Mouse (Mus musculus) liver, adult 2 months (tissue): ENCODE data around the gene Zfp882. TPM values are rescaled to one million over a fixed set of nuclear protein-coding genes. Genes with fewer than 3 reads are reported as not detected.
A peak's percentile ranks its signal among the peaks of the same experiment; 100 is the strongest.

Experiments used
- DNase-seq: peaks from one replicate; pipeline ENCODE4 v3.0.0-alpha.2; 2011; ENCODE audit warnings: low read depth, low spot score; ENCODE audit errors: extremely low read depth
- H3K27ac ChIP-seq: fragments of 200-500 bp; replicated peaks from 2 replicates; pipeline ENCODE4 v1.5.1; 2012; ENCODE audit warnings: low read depth, mild to moderate bottlenecking, control low read depth, inconsistent platforms, low read length; ENCODE audit not compliant: insufficient read depth
- H3K27me3 ChIP-seq: fragments of 200-500 bp; 2 replicates; pipeline ENCODE4 v1.6.1; 2012; ENCODE audit warnings: mild to moderate bottlenecking, moderate library complexity, low read length, inconsistent platforms; ENCODE audit not compliant: control insufficient read depth, insufficient read depth
- H3K36me3 ChIP-seq: fragments of 200-500 bp; 2 replicates; pipeline ENCODE4 v1.6.1; 2012; ENCODE audit warnings: low read length, inconsistent platforms; ENCODE audit not compliant: control insufficient read depth, insufficient read depth
- H3K4me1 ChIP-seq: fragments of 200-500 bp; 2 replicates; pipeline ENCODE4 v1.6.1; 2011; ENCODE audit warnings: low read length; ENCODE audit not compliant: control insufficient read depth, insufficient read depth
- H3K4me3 ChIP-seq: fragments of 200-500 bp; 2 replicates; pipeline ENCODE4 v1.5.1; 2011; ENCODE audit warnings: low read depth, mild to moderate bottlenecking, control low read depth, low read length, moderate library complexity; ENCODE audit not compliant: insufficient read depth
- H3K79me2 ChIP-seq: fragments of 200-500 bp; 2 replicates; pipeline ENCODE4 v1.6.1; 2012; ENCODE audit warnings: inconsistent platforms, mild to moderate bottlenecking, low read length, moderate library complexity; ENCODE audit not compliant: control insufficient read depth, insufficient read depth
- H3K9ac ChIP-seq: fragments of 200-500 bp; 2 replicates; pipeline ENCODE4 v1.6.1; 2012; ENCODE audit warnings: low read depth, mild to moderate bottlenecking, control low read depth, inconsistent platforms, low read length
- CTCF ChIP-seq: fragments of 200-500 bp; IDR thresholded peaks from 2 replicates; pipeline ENCODE4 v1.5.1; 2011; ENCODE audit warnings: low read depth, low read length, control low read depth
- POLR2A ChIP-seq: fragments of 200-500 bp; IDR thresholded peaks from 2 replicates; pipeline ENCODE4 v1.6.1; 2011; ENCODE audit warnings: low read length, control low read depth; ENCODE audit not compliant: insufficient read depth; ENCODE audit errors: extremely low read depth
- WGBS: fragments of 180-500 bp; shearing (Covaris S2); methylation state at CpG from one replicate; pipeline ENCODE4 v1.1.7; 2018; 5-methylcytosine and 5-hydroxymethylcytosine counted together
- polyA plus RNA-seq: library from polyadenylated mRNA; depleted of rRNA; stranded (reverse); fragments of >200 nt; gene quantifications from 2 replicates; pipeline ENCODE4 v1.2.3, GENCODE M21; 2012
- total RNA-seq: library from RNA; depleted of rRNA; stranded (reverse); fragments of >200 nt; gene quantifications from 2 replicates; pipeline ENCODE4 v1.2.3, GENCODE M21; 2014

Gene Zfp882
- total and polyA plus RNA-seq, 2 experiments: 0.16 to 3.4 TPM

DNA sequence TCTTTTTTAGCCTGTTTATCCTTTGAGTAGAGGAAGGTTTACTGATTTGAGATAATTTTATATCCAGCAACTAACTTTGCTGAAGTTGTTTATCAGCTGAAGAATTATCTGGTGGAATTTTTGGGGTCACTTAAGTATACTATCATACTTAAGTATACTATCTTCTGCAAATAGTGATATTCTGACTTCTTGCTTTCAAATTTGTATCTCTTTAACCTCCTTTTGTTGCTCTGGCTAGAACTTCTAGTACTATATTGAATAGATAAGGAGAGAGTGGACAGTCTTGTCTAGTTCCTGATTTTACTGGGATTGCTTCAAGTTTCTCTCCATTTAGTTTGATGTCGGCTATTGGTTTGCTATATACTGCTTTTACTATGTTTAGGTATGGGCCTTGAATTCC is 1.6 kb upstream of the Zfp882 start:
- no peaks in the 10 kb centered on the region for H3K27me3 ChIP-seq

DNA sequence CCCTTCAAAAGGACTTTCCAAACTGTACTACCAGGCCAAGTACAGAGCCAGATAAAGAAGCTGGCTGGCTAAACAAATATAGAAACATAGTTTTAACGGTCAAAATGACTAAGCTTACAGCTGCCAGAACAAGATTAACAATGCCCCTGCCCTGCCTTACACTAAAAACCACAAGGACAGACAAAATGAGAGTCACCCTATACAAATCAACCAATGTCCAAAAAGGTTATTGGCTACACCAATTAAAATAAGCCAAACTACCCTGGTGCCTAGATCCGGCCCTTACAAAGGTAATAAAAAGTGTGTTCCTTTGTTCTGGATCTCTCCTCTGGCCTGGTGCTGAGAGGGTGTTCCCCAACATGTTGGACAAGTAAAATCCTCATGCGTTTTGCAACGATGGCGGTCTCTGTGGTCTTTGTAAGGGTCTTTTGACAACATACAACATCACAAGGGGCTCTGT is 580 bp upstream of the Zfp882 start:
- 94% methylated on average over 5 of the region's 5 CpGs for WGBS
- no peak overlapping the region for H3K27ac ChIP-seq
- no peaks in the 10 kb centered on the region for H3K79me2 ChIP-seq
- no peaks in the 10 kb centered on the region for H3K36me3 ChIP-seq
- H3K4me1 ChIP-seq: no peaks in the 10 kb centered on the region
- no peak overlapping the region for H3K4me3 ChIP-seq
- TF ChIP-seq CTCF (no peak), POLR2A (no peak)
- no peaks in the 10 kb centered on the region for H3K27me3 ChIP-seq
- no peak overlapping the region for H3K9ac ChIP-seq
- DNase-seq: no peak

More for the DNA sequence above, 1.6 kb upstream of the Zfp882 start:
- no peak for DNase-seq
- WGBS: 100% methylated on average over 1 of the region's 1 CpGs
- H3K4me3 ChIP-seq: no peak overlapping the region
- no peaks in the 10 kb centered on the region for H3K79me2 ChIP-seq
- no peaks in the 10 kb centered on the region for H3K4me1 ChIP-seq
- no peak overlapping the region for H3K27ac ChIP-seq
- no peaks in the 10 kb centered on the region for H3K36me3 ChIP-seq
- no peak overlapping the region for H3K9ac ChIP-seq
- TF ChIP-seq CTCF (no peak), POLR2A (no peak)

DNA sequence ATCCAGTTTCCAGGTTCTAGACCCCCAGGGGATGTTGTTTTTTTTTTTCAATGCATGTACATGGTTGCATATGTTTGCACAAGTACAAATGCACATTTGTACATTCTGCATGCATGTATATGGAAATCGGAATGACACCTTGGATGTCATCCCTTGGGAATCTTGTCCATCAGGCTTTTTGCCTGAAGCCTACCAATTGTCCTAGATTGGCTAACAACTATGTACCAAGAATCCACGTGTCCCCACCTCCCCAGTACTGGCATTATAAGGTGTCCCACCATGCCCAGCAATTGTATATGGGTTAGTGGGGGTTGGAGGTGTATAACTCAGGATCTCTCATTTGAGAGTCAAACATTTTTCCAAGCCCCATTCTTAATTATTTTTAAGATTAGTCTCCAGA is 3.9 kb downstream of the Zfp882 start:
- 86% methylated on average over 2 of the region's 2 CpGs for WGBS
- no peaks in the 10 kb centered on the region for H3K27me3 ChIP-seq
- no peak for DNase-seq
- no peak overlapping the region for H3K9ac ChIP-seq
- no peaks in the 10 kb centered on the region for H3K4me1 ChIP-seq
- no peak overlapping the region for H3K27ac ChIP-seq
- TF ChIP-seq CTCF (no peak), POLR2A (no peak)
- no peak overlapping the region for H3K4me3 ChIP-seq
- H3K79me2 ChIP-seq: no peaks in the 10 kb centered on the region
- H3K36me3 ChIP-seq: peaks cover 14% of the 10 kb centered on the region

DNA sequence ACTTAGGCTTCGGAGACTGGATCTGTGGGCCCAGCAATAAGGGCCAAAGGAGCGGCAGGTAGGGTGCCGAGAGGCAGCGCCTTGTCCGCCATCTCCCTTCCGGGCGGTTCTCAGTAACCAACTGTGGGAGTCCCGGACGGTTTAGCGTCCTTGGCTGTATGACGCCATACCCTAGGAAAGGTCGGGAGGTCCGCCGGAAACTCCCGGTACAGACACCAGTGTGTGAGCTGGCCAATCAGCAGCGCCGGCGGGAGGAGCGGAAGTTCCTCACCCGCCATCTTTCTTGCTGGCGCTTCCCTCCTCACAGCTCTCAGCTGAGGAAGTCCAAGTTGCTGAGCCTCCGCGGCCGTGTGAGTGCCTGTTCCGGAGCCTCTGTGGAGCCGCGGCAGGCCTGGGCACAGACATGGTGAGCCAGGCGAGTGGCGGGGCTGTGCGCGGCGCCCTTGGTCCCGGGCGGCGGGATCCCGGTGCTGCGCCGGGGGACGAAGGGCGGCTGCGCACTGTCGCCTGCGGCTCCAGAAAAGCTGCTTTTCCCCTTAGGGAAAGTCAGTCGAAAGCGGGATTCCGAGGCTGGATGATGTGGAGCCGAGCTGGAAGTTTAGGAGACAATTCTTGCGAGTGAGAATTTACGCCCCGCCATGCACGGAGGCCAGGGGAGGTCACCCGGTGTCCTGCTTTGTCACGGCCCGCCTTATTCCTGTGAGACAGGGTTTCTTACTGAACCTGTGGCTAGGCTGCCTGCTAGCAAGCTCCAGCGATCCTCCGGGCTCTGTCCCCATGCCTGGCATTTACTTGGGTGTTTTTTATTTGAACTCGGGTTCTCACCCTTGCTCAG is 14.4 kb downstream of the Zfp882 start:
- DNase-seq: peak; percentile 90
- under 1% methylated on average over 57 of the region's 57 CpGs for WGBS
- TF ChIP-seq CTCF: no peak
- peak; percentile 42 for TF ChIP-seq POLR2A
- H3K79me2 ChIP-seq: peaks cover 4% of the 10 kb centered on the region; the same call in 1 of the 2 replicates
- H3K27ac ChIP-seq: peak overlapping the region; percentile 96
- no peaks in the 10 kb centered on the region; the same call in 1 of the 2 replicates for H3K36me3 ChIP-seq
- peak overlapping the region; percentile 96 for H3K4me3 ChIP-seq
- H3K27me3 ChIP-seq: no peaks in the 10 kb centered on the region
- peaks cover 4% of the 10 kb centered on the region for H3K4me1 ChIP-seq
- H3K9ac ChIP-seq: peak overlapping the region; percentile 88

DNA sequence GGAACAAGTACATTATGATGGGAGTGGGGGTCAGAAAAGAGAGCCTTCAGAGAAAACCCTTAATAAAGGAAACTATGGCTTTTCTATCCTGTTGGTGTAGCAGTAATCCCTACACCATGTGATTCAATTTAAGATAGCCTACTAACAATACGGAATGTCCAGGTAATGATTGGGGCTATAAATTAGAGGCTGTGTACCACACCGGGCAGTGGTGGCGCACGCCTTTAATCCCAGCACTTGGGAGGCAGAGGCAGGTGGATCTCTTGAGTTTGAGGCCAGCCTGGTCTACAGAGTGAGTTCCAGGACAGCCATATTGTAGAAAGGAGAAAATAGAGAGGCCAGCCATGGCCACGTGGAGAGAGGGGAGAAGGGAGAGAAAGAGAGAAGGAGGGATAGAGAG is 17.4 kb downstream of the Zfp882 start:
- H3K27ac ChIP-seq: no peak overlapping the region
- 97% methylated on average over 5 of the region's 5 CpGs for WGBS
- peaks cover 4% of the 10 kb centered on the region for H3K4me1 ChIP-seq
- no peak overlapping the region for H3K4me3 ChIP-seq
- H3K27me3 ChIP-seq: no peaks in the 10 kb centered on the region
- H3K36me3 ChIP-seq: peaks cover 25% of the 10 kb centered on the region
- no peak for DNase-seq
- peaks cover 4% of the 10 kb centered on the region; the same call in 1 of the 2 replicates for H3K79me2 ChIP-seq
- TF ChIP-seq POLR2A: no peak
- TF ChIP-seq CTCF: no peak
- no peak overlapping the region for H3K9ac ChIP-seq

DNA sequence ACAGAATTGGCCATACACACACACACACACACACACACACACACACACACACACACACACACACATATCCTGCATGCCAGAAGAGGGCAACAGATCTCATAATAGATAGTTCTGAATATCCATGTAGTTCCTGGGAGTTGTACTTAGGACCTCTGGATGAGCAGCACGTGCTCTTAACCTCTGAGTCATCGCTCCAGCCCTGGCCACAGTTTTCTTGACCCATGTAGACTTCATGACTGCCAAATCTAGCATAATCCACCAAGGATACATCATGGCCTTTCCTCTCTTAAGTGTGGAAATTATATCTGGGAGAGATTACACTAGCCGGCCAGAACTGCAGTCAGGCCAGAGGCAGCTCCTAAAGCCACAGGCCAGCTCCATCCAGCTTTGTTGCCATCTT is 18.1 kb downstream of the Zfp882 start:
- DNase-seq: peak; percentile 57
- H3K36me3 ChIP-seq: peaks cover 32% of the 10 kb centered on the region
- H3K4me3 ChIP-seq: no peak overlapping the region

More for the DNA sequence above, 18.1 kb downstream of the Zfp882 start:
- H3K27ac ChIP-seq: no peak overlapping the region
- peaks cover 4% of the 10 kb centered on the region for H3K4me1 ChIP-seq
- no peak overlapping the region for H3K9ac ChIP-seq
- 39% methylated on average over 3 of the region's 3 CpGs for WGBS
- no peaks in the 10 kb centered on the region for H3K27me3 ChIP-seq
- TF ChIP-seq POLR2A: no peak
- no peak for TF ChIP-seq CTCF
- H3K79me2 ChIP-seq: peaks cover 4% of the 10 kb centered on the region; the same call in 1 of the 2 replicates
